Mouse (Mus musculus): Measurements from ENCODE around the gene Tmem252.

DNA sequence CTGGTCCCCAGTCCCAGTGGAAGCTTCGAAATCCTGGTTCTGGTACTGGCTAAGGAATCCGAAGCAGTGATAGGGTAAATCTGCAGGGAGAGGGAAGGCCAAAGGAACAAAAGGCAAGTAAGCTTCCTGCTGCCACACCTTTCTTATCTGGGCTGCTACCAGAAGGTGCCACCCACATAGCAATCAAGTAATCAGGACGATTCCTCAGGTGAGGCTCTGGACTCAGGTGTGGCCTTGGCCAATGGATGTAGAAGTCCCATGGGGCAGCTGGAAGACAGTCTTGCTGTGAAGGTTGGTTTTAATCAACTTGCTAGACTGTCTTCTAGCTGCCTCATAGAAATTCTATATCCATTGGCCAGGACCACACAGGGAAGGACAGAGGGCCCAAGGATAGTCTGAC is 40.8 kb upstream of the Tmem252 start:
- TF ChIP-seq CTCF (IDR thresholded peaks at IDR 0.05; ENCODE audit: low read depth) (no peak), EP300 (IDR thresholded peaks at IDR 0.05; ENCODE audit: low read depth) (no peak)

Data from liver, embryonic 14.5 days (tissue).